Mouse (Mus musculus) thymus, postnatal 36 days (tissue): Measurements from ENCODE around the gene Sprtn.
A peak's percentile ranks its signal among the peaks of the same experiment; 100 is the strongest.

Source experiments
- DNase-seq, 2 experiments: peaks; one replicate each; pipeline ENCODE4 v3.0.0; 2022; ENCODE audit warnings: mixed read lengths in 2 of 2

Sprtn gene

DNA sequence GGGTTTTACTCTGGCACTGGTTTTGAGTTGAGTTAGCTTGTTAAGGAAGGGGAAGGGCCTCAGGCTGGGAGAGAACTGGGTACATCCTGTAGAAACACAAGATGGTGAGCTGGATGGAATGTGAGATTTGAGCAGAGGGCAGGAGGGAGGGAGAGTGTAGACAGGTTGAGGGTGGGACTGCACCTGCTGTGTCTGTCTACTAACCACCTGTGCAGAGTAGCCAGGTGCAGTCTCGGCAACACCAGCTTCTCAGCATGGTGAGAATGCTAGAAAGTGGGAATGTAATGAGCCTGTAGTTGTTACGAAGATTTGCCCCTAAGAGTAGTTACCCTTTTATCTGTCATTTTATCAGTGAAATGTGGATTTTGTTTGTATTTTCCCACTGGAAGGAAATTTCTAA is 7.8 kb downstream of the Sprtn start:
- DNase-seq = no peak

DNA sequence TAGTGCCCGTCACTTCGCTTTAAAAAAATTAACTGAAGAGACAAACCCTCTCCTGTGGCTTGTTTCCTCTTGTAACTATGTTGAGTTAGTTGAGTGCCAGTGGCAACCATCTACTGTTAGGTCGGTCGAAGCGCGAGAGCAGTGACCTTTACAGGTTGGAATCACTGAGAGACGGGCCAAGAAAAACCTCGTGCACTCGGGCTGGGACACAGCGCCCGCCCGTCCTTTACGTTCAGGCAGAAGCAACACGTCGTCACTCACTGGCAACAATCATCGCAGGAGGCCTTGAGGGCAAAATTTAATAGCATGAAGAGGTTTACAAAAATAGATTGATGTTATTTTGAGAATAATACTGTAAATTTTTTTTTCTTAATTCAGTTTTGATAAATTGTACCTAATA is 12.2 kb downstream of the Sprtn start:
- no peak for DNase-seq

DNA sequence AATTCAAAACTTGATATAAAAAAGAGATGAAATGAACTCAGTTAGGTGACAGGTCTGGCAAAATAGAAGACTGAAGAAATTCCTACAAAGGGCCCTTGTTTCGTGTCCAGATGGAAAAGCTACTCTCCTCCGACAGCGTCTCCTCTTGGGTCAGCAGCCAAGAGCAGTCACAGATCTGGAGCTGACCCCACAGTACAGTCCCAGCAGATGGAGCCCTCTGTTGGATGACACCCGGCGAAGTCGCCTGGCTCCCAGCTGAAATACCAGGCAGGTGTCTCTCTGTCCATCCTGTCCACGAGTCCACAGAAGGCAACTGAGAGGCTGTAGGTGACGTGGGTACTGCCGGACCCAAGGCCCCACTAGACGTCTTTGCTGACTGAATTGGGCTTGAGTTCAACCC is 12.7 kb downstream of the Sprtn start:
- DNase-seq = no peak

DNA sequence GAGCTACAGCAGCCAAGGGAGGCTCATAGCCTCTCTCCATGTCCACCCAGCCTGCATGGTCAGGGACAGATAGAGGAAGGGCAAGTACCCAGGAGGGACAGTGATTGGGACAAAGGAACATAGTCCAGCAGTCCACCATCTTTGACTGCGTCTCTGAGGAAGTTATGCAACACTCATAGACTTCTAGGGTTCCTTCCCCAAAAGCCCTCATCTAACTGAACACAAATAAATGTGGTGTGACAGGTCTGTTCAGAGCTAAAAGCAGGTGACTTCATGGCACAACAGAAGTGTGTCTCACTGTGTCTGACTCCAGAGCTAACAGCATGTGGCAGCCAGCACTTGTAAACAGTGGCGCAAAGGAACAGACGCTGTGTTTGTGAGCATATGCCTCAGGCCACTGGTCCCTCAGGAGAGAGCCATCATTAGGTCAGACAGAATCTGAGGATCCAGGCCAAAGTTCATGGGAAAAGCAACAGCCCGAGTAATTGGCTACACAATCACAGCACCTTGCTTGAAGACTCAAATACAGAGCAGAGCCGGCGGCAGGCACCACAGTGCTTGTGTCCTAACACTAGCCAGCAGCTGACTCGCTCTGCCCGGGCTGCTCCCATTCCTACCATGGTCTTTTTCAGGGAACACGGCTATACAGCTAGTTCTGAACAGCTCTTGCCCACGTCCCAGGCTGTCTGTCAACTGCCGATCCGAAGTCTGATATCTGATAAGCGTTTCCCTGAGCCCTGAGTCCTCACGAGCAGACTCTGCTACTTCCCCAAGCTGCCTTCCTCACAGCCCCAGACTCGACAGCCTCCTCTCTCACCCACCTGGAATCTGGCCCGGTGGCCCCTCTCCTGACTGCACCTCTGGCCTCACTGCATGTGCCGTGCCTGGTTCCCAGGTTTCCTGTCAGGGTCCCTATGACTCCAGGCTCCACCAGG is 14.5 kb downstream of the Sprtn start:
- DNase-seq = no peak

DNA sequence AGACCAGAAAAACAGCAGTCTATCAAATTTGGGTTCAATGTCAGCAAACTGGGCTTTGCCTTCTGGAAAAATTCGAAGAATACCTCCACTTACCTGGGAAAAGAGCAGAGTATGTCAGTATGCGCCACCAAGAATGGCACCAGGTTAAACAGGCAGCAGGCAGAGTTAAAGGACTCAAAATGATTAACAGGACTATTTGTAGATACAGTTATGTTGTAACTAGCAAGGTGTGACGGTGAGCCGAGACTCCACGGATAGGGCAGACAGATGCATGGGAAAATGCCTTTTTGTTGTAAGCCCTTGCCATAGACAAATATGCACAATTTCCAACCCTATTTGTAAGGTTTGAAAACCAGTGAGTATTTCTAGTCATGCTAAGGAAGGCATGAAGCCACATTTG is 16.4 kb downstream of the Sprtn start:
- DNase-seq = no peak

DNA sequence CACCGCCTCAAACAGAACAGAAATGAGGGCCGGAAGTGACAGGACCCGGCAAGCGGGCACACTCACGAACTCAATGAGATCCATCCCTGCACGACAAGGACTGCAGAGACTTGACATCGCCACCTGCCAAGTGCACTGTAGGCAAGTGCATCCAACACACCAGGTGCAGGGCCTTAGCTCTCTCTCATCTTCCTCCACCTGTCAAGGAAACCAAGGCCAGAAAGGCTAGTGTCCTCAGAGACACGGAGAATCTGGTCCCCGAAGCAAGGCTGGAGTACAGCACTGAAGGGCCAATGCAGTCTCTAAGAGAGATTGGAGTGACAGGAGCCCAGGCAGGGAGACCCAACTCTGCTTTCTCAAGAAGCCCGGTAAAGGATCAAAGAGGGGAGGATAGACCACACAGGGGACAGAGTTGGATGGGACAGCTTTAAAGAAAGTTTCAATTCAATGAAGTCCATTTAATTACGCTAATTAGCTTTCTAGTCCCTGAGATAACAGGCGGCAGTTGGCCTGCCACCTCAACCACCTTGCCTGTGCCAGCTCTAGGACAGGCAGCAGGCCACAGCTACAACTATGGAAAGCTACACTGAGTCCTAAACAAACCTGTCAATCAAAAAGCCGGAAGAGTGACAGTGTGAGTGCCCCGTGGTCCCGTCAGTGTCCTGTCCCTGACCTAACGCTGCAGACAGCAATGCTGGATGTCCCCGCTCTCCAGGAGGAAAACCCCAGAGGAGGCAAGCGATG is 20.2 kb downstream of the Sprtn start:
- DNase-seq = no peak

DNA sequence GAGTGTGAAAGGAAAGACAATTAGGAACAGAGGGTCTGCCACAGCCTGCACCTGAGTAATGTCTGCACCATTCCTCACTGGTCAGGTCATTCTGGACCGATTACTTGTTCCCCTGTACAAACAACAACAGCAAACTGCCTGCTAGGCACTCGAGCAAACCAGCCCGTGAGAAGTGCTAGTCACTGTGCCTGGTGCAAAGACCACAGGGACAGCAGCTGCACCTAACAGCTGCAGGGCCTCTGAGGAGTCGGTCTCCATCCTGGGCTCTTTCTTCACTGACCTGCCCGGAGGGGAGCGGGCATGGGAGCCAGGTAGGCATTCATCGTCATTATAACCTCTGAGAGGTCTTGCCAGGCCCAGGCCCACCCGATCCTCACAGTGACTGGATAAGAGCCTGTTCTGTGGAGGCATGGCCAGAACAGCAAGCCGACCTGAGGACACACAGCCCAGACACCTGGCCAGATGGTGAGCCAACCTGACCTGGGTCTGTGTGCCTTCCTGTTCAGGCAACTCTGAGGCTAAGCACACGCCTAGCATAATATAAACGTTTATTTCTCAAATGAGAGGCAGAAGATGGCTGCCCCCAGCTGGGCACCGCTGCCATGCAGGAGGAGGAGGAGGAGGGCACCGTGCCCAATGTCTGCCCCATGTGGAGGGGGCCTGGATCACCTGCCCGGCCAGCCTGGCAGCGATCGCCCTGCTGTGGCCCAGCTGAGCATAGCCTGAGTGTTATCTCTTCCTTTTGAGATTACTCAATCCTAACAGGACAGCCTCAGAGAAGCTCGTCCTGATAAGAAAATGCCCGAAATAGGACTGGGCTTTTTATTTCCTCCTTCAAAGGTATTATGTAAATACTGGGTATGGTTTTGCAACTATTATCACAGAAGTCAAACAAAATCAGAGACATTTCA is 23.9 kb downstream of the Sprtn start:
- DNase-seq = no peak

DNA sequence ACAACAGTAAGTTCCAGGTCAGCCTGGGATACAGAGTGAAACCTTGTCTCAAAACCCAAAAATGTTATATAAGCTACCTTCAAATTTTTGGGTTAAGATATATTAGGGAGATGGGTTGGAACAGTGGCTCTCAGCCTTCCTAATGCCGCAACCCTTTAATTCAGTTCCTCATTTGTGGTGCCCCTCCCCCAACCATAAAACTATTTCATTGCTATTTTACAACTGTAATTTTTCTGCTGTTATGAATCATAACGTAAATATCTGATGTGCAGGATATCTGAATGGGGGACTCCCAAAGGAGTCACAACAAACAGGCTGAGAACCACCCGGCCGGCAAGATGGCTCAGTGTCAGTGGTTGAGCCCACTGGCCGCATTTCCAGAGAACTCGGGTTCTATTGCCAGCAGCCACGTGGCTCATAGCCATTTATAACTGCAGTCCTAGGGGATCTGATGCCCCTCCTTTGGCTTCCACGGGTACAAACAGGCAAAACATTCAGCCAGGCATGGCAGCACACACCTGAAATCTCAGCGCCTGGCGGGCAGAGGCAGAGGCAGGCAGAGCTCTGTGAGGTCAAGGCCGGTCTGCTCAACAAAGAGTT is 24.9 kb downstream of the Sprtn start:
- DNase-seq = no peak

DNA sequence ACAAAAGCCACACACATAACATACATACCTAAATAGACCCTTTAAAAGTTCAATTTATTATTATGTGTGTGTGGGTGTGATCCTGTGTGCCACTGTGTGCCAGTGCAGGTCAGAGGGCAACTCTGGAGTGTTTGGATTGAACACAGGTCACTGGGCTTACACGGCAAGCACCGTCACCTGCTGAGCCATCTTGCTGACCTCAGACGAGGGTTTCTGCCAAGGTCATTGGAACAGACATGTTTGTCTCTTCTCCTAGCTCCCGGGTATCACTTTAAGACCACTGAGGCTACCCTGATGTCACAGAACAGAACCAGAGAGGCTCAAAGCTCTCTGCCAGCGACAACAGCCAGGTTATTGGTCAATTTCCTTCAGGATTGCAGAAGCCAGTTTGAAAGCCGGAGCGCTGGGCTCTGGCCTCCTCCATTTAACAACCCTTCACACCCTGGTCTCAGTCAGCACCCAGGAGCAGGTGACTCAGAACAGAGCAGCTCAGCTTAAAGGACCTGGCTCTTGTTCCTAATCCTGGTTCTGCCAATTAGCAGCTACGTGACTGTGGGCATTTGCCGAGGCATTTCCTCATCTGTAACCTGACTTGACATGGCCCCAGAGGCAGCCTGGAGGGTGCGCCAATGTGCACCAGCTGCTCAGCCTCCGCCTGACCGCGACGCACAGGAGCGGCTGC is 26.4 kb downstream of the Sprtn start:
- no peak for DNase-seq

DNA sequence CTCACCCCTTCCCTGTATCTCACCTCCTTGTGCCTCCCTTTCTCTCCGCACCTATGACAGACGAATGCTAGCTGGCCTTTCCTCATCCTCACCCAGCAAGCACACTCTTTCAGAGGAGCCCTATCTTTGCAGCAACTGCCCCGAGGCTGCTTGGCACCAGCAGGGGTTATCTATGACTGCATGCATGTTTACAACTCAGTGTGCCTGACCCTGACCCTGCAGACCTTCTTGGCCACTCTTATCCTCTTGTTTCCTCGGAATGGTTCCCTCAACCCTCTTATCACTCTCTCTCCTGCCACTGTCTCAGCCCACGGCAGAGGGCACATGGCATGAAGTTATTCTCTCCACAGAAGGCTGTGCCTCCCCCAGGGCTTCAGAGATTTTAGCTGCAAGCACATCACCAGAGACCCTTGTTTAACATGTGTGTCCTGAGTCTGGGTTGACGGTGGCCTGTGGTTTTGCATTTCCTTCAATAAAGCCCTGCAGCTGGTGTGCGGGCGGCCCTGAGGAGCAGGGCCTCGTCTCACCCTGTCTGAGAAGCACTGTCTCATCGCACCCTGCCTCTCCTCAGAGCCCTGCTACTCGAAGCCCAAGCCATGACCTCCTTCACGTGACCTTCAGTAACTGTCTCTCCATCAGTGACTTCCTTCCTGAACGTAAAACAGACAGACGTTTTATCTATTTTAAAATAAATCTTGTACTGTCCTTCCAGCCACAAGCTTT is 28.0 kb downstream of the Sprtn start:
- peak; percentile 19 to 44 for DNase-seq

DNA sequence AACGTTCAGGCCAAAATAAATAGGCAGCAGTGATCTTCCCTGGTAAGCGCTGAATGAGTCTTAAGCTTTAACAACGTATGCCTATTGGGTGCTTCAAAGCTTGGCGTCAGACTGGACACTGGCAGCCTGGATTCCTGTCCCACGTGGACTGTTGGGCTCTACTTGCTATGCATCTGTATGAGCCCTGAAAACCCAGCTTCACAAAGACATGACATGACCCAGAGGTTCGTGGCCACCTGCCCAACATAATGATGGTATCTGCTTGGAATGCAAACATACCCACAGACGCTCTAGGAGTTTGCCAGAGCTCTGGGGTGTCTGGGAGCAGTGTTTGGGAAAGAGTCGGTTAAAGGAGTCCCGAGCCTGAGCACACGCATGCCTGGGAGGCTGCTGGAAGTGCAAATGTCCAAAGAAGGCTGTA is 28.7 kb downstream of the Sprtn start:
- no peak for DNase-seq

DNA sequence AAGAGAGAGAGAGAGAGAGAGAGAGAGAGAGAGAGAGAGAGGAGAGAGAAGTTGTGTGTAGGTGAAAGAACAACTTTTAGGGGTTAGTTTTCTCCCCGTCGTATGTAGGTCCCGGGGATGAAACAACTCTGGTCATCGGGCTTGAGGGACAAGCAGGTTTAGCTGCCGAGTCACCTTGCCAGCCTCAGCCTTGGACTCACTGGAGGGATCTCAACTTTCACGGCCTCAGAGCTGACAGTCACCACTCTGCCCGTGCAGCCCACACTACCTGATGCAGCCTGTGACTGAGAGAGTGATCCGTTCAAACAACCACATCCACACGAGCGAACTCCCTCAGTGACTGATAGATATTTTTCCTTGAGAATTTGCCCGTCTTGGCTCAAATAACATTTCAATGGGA is 31.3 kb downstream of the Sprtn start:
- no peak for DNase-seq

DNA sequence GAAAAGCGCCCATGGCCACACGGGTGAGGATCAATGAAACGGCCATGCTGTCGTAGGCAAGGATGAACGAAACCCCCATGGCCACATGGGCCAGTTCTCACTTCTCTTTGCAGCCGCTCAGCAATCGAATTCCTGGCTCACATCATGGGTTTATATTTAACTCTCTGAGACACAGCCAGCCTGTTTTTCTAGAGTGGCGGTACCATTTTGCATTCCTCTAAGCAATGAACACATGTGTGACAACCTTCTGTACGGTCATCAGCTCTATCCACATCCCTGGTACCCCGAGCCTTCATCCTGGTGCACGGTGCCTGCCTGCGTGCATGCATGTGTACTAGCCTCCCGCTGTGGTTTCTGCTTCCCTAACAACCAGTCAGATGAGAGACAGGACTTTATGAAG is 32.4 kb downstream of the Sprtn start:
- DNase-seq = no peak

DNA sequence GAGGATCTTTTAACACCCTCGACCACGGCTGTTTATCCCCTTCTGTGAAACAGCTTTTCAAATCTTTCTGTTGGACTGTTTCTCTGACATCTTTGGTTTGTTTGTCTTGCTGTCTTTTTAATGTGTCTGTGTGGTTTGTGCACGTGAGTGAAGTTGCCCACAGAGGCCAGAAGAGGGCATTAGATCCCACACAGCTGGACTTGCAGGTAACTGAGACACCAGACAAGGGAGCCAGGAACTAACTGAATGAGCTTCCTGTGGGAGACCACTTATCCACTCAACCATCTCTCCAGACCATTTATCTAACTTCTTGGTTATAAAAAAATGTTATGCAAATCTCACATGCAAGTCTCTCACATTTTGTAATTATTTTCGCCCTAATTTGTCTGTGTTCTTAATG is 33.0 kb downstream of the Sprtn start:
- no peak for DNase-seq

DNA sequence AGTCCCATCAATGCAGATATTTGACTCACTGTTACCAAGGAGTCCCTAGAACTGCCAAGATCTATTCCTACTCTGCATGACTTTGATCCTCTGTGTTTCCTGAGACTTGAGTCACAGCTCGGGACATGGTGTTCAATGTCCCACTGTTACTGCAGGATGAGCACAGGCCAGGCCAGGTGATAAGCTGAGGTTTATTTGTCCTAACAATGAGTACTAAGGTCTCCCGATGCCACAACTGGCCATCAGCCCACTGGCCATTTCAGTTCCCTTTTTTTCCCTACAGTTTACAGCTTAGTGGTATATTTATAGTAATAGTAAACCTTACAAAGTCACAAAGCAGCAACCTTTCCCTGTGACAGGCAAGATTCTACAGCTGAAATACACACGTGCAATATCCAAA is 34.7 kb downstream of the Sprtn start:
- no peak for DNase-seq

DNA sequence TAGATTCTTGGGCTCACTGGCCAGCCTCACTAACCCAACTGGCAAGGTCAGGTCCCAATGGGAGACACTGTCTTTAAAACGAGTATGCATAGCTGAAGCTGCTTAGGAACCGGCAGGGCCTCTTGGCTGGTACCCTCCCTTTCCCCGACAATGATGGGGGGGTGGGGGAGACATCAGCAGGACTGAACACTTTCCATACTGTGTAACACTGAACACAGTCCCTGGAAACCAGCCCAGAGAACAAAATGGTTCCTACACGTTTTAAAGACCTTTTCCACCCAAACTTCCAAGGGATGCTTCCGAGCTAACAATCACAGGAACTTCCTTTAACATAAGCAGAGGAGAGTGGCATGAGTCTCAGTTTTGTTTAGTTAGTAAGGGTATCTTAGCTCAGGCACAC is 37.4 kb downstream of the Sprtn start:
- no peak for DNase-seq

DNA sequence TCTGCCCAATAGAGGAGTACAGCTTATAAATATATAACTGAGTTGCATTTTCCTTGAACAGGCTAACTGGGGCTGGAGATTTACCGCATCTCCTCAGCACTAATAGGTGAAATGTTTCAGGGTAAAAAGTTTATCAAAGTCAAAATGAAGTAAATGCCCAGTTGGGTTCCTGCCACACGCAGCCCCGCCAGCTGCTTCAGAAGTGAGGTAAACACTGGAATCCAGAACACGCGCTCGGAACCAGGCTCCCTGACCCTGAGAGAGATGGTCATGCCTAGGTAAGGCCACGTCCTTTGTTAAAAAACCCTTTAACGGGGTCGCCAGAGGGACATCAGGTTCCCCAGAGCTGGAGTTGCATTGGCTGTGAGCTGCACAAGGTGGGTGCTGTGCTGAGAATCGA is 39.0 kb downstream of the Sprtn start:
- DNase-seq = no peak

DNA sequence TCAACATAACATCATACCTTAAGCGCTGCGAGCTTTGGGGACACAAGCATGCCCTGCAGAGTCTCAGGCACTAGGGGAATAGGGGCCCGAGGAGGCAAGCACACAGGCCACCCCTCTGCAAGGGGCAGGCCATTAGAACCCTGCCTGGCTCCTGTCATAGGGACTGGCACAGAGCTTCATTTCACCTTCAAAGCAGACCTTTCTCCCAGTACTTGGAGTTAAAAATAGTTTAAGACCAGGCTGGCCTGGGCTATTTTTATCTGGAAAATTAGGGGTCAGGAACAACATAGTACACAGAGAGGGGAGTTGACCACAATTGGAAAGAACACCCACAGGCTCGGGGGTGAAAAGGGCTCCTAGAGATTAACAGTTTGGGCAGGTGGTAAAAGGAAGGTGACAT is 39.6 kb downstream of the Sprtn start:
- DNase-seq = no peak

DNA sequence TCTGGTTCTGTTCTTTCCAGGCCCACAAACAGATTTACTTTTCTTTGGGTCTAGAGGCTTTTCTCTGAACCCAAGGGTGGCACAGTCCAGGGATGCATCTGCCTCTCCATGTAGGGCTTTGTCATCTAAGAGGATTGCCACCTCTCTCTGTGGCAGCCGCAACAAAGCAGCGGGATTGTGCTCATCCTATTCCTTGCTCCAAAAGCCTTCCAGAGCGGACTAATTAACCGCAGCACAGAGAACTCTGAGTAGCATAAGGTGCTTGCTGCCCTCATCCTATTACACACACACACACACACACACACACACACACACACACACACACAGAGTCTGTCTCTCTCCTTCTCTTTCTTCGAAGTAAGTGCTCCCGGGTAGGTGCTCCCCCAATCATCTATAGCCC is 46.1 kb downstream of the Sprtn start:
- no peak for DNase-seq

DNA sequence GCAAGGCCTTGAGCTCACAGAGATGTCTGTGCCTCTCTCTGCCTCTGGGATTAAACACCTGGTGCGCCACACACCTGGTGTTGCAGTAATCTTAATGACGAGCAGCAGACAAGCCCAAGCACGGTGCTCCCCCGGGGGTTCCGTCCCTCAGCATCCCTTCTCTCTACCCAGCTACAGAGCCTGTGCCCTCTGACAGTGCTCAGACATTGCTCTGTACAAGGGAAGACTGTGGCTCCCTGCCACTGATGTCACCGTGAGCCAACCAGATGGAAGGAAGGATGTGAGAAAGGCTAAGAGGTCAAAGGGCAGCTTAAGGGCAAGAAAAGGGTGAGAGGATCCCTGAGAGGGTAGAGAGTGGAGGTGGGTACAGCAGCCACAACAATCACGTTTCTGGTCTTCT is 46.7 kb downstream of the Sprtn start:
- no peak for DNase-seq
